Mouse (Mus musculus): Measurements from ENCODE around the gene Znrd1. TPM values are rescaled to one million over a fixed set of nuclear protein-coding genes. Genes with fewer than 3 reads are reported as not detected.
"Not testable (repeated sequence)": the region's sequence is repeated elsewhere in the genome, so short reads cannot be mapped to it uniquely, and the experiment has no call there.

Znrd1 gene
- polyA plus RNA-seq, 1 experiment: not detected

- Histone ChIP-seq H3K27ac (ENCODE audit: insufficient read depth, low read depth, low read length) (no peak overlapping the region), H3K4me1 (ENCODE audit: control insufficient read depth, insufficient read depth, low read length) (no peaks in the 10 kb centered on the region), H3K4me3 (ENCODE audit: insufficient read depth, low read depth, low read length) (no peak overlapping the region)
- 95% methylated on average over 4 of the region's 4 CpGs for WGBS
- TF ChIP-seq CTCF (IDR thresholded peaks at IDR 0.05; ENCODE audit: insufficient read depth, low read depth, low read length) (no peak), POLR2A (IDR thresholded peaks at IDR 0.05; ENCODE audit: insufficient read depth, low read depth, low read length) (no peak)
Observed at GRCm38 (mm10) chr17:36993770-36994325, 35.5 kb upstream of the Znrd1 start.

GRCm38 (mm10) chr17:36992336-36993104 is 34.2 kb upstream of the Znrd1 start:
- TF ChIP-seq CTCF (IDR thresholded peaks at IDR 0.05; ENCODE audit: insufficient read depth, low read depth, low read length): no peak
- TF ChIP-seq POLR2A (IDR thresholded peaks at IDR 0.05; ENCODE audit: insufficient read depth, low read depth, low read length): no peak
- Histone ChIP-seq H3K4me1 (ENCODE audit: control insufficient read depth, insufficient read depth, low read length) (peaks cover 4% of the 10 kb centered on the region; the same call in 1 of the 2 replicates), H3K27ac (ENCODE audit: insufficient read depth, low read depth, low read length) (no peak overlapping the region)

GRCm38 (mm10) chr17:36990630-36991029 is 32.3 kb upstream of the Znrd1 start:
- H3K4me1 ChIP-seq (ENCODE audit: control insufficient read depth, insufficient read depth, low read length); H3K27ac ChIP-seq (ENCODE audit: insufficient read depth, low read depth, low read length); H3K4me3 ChIP-seq (ENCODE audit: insufficient read depth, low read depth, low read length): not testable (repeated sequence)
- 88% methylated on average over 6 of the region's 6 CpGs for WGBS

More at GRCm38 (mm10) chr17:36992336-36993104, 34.2 kb upstream of the Znrd1 start:
- no peak overlapping the region for H3K4me3 ChIP-seq (ENCODE audit: insufficient read depth, low read depth, low read length)
- 75% methylated on average over 3 of the region's 3 CpGs for WGBS

DNA sequence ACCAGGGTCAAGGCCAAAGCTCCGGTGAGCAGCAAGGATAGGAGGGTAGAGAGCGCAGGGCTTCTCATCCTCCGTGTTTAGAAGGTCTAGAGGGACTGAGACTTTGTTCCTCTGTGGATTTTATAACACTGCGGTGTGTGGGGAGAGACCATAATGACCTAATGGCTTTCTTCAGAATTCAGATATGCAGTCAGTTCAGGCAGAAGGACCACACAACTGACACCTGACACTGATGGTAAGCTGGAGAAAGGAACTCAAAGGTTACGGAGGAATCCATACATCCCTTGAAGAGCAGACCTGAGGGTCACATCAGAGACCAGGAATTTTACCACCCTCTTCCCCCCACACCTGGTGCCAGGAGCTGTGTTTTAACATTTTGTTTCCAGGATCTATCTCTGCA is 31.1 kb upstream of the Znrd1 start, which contains the start of gene H2-M5:
Gene H2-M5 (minus strand): TSS at position 101 of the 400 bp plus-strand sequence.
- TF ChIP-seq POLR2A (IDR thresholded peaks at IDR 0.05; ENCODE audit: insufficient read depth, low read depth, low read length) (no peak), CTCF (IDR thresholded peaks at IDR 0.05; ENCODE audit: insufficient read depth, low read depth, low read length) (no peak)
- Histone ChIP-seq H3K27ac (ENCODE audit: insufficient read depth, low read depth, low read length) (no peak within 1 kb of the TSS), H3K4me3 (ENCODE audit: insufficient read depth, low read depth, low read length) (no peak within 1 kb of the TSS), H3K4me1 (ENCODE audit: control insufficient read depth, insufficient read depth, low read length) (peaks cover 4% of the 10 kb centered on the region; the same call in 1 of the 2 replicates)
- 37% methylated on average over 5 of the region's 5 CpGs for WGBS

GRCm38 (mm10) chr17:36988475-36988874 is 30.1 kb upstream of the Znrd1 start:
- 17% methylated on average over 24 of the region's 24 CpGs for WGBS
- no peak overlapping the region for H3K4me3 ChIP-seq (ENCODE audit: insufficient read depth, low read depth, low read length)

GRCm38 (mm10) chr17:36982253-36983155 is 24.1 kb upstream of the Znrd1 start:
- WGBS: 57% methylated on average over 5 of the region's 5 CpGs
- Histone ChIP-seq H3K4me1 (ENCODE audit: control insufficient read depth, insufficient read depth, low read length) (peaks cover 6% of the 10 kb centered on the region), H3K27ac (ENCODE audit: insufficient read depth, low read depth, low read length) (no peak overlapping the region), H3K4me3 (ENCODE audit: insufficient read depth, low read depth, low read length) (no peak overlapping the region)
- TF ChIP-seq POLR2A (IDR thresholded peaks at IDR 0.05; ENCODE audit: insufficient read depth, low read depth, low read length) (no peak), CTCF (IDR thresholded peaks at IDR 0.05; ENCODE audit: insufficient read depth, low read depth, low read length) (no peak)

More at GRCm38 (mm10) chr17:36988475-36988874, 30.1 kb upstream of the Znrd1 start:
- no peak overlapping the region for H3K27ac ChIP-seq (ENCODE audit: insufficient read depth, low read depth, low read length)
- H3K4me1 ChIP-seq (ENCODE audit: control insufficient read depth, insufficient read depth, low read length): peaks cover 4% of the 10 kb centered on the region; the same call in 1 of the 2 replicates
- TF ChIP-seq CTCF (IDR thresholded peaks at IDR 0.05; ENCODE audit: insufficient read depth, low read depth, low read length) (no peak), POLR2A (IDR thresholded peaks at IDR 0.05; ENCODE audit: insufficient read depth, low read depth, low read length) (no peak)

DNA sequence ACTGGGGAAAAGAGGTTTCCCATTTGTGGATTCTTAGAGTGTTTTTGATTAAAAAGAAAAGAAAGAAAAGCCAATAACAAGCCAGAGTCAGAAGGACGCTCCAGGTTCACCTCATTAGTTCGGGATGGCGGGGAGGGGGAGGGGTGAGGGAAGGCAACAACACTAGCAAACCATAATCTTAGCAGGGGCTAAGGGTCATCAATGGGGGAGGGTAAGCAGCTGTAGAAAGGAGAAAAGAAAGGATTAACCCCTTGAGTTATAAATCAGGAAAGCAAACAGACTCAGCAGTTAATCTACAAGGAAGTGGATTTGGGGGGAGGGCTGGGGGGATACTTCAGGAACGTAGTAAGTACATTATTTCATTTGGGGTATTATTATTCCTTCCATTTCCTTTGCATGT is 23.5 kb upstream of the Znrd1 start:
- WGBS: 15% methylated on average over 4 of the region's 4 CpGs
- Histone ChIP-seq H3K27ac (ENCODE audit: insufficient read depth, low read depth, low read length) (no peak overlapping the region), H3K4me1 (ENCODE audit: control insufficient read depth, insufficient read depth, low read length) (peaks cover 6% of the 10 kb centered on the region), H3K4me3 (ENCODE audit: insufficient read depth, low read depth, low read length) (no peak overlapping the region)
- TF ChIP-seq CTCF (IDR thresholded peaks at IDR 0.05; ENCODE audit: insufficient read depth, low read depth, low read length) (no peak), POLR2A (IDR thresholded peaks at IDR 0.05; ENCODE audit: insufficient read depth, low read depth, low read length) (no peak)

GRCm38 (mm10) chr17:36981221-36981813 is 23.0 kb upstream of the Znrd1 start, which contains the start of gene 2410137M14Rik:
Gene 2410137M14Rik, minus strand, starts transcription at chr17:36981237.
- 16% methylated on average over 18 of the region's 18 CpGs for WGBS
- no peak for TF ChIP-seq CTCF (IDR thresholded peaks at IDR 0.05; ENCODE audit: insufficient read depth, low read depth, low read length)
- TF ChIP-seq POLR2A (IDR thresholded peaks at IDR 0.05; ENCODE audit: insufficient read depth, low read depth, low read length): no peak
- 0 out of 2 replicates have a peak within 1 kb of the TSS, but pooled peaks have one; percentile 6 for H3K4me3 ChIP-seq (ENCODE audit: insufficient read depth, low read depth, low read length)
- H3K4me1 ChIP-seq (ENCODE audit: control insufficient read depth, insufficient read depth, low read length): peaks cover 6% of the 10 kb centered on the region
- H3K27ac ChIP-seq (ENCODE audit: insufficient read depth, low read depth, low read length): no peak within 1 kb of the TSS
